Mouse (Mus musculus) thymus, adult 18-20 months (tissue): ENCODE results near the gene Rnf224.
A peak's percentile ranks its signal among the peaks of the same experiment; 100 is the strongest.

Source experiments
- DNase-seq, 2 experiments: peaks; one replicate each; pipeline ENCODE4 v3.0.0; 2022; ENCODE audit warnings: mixed read lengths in 2 of 2

Rnf224 gene

DNA sequence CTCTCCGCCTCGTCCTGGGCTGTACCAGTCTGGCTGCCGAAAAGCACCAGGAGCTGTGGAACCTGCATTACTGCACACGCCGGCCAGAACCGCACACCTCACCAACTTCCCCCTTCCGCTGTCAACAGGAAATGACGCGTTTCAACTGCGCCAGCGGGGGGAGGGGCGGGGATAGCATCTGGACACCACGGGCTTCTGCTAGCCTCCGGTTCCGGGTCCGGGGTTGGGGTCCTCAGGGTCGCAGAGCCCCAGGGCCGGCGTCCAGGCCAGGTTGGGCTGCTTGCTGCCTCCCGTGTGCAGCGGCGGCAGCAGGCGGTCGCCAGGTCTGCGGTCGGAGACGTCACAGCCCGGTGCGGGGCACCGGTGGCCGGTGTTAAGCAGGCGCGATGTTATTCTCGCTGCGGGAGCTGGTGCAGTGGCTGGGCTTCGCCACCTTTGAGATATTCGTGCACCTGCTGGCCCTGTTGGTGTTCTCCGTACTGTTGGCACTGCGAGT, 18.7 kb upstream of the Rnf224 start, which contains the start of gene Tmem203:
Tmem203 (plus strand) TSS at position 156 of the 496 bp plus-strand sequence.
- peak; percentile 64 to 76 for DNase-seq

- DNase-seq: no peak
Measured at GRCm38 (mm10) chr2:25252331-25252730, 15.7 kb upstream of the Rnf224 start.

DNA sequence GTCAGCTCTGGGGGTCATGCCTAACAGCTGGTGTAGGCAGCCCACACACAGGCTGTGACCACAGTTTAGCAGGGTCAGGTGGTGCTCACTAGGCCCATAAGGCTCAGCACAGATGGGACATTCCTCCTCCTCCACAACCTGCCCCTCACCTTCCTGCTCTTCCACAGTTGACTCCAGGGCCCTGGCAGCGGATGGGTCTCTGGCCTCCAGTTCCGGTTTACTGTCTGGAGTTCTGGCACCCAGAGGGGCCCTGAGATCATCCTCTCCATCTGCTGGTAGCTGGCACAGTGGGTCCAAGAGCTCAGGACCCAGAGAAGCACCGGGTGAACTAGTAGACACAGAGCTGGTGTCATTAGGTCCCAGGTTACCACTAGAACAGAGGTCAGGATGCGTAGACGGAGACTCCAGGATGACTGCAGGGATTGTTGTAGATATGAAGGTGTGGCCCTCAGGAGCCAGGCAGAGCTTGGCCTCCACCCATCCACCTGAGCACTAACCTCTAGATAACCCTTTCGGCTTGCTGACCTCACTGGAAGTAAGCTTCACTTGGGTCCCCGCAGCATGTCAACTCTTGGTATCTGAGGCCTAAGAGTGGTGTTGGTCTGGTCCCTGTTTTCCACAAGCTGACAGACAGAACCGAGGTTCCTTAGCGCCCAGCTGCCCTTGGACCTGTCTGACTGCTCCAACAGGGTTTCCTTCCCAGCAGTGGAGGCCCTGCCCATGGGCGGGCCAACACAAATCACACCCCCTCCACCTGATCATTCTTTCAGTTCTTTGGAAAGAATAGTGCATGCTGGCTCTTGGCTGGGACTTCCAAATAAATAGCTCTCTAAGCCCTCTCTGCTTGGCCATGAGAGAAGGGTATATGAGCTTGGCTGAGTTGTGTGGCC, 9.8 kb upstream of the Rnf224 start, which contains the start of gene AL732309.1:
AL732309.1 (minus strand) TSS at position 681 of the 890 bp plus-strand sequence.
- DNase-seq: no peak

GRCm38 (mm10) chr2:25244144-25244543, 7.6 kb upstream of the Rnf224 start:
- DNase-seq: no peak

DNA sequence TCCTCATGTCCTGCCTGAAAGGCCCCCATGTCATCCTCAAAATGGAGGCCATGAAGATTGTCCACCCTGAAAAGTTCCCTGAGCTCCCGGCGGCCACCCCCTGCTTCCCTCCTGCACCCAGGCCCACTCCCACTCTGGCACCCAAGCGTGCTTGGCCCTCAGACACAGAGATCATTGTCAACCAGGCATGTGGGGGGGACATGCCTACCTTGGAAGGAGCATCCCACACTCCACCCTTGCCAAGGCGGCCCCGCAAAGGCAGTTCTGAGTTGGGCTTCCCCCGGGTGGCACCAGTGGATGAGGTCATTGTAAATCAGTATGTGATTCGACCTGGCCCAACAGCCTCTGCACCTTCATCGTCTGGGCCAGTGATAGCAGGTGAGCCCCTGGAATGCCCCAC, 6.8 kb upstream of the Rnf224 start:
- no peak for DNase-seq

DNA sequence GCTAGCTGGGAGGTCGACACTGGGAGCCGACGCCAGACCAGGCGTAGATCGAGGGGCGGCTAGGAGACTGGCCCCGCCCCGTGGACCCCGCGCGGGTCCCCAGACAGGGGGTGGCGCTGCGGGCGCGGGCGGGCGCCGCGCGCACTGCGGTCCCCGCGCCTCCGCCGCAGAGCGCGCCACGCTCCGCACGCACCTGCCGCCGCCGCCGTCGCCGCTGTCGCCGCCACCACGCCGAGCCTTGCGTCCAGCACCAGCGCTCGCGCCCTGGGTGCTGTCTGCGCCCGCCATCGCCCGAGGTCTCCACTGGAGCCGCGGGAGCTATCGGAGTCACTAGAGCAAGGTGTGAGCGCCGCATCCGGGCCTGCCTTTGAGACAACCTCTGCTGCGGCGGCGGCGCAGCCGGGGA, 5.5 kb upstream of the Rnf224 start, which contains the start of the genes Rnf208 and Cysrt1:
Rnf208 (plus strand) TSS at position 155 of the 406 bp plus-strand sequence.
Cysrt1 (minus strand) TSS at position 352 of the 406 bp plus-strand sequence.
- no peak for DNase-seq

GRCm38 (mm10) chr2:25241438-25241775, 4.8 kb upstream of the Rnf224 start:
- DNase-seq: no peak

GRCm38 (mm10) chr2:25240723-25241437, 4.3 kb upstream of the Rnf224 start:
- DNase-seq: peak in 1 of 2 experiments; percentile 27

- no peak for DNase-seq
Measured at GRCm38 (mm10) chr2:25240310-25240709, 3.7 kb upstream of the Rnf224 start.

GRCm38 (mm10) chr2:25239766-25240165, 3.2 kb upstream of the Rnf224 start:
- DNase-seq: no peak

- DNase-seq: no peak
Measured at GRCm38 (mm10) chr2:25238106-25238505, 1.5 kb upstream of the Rnf224 start.

DNA sequence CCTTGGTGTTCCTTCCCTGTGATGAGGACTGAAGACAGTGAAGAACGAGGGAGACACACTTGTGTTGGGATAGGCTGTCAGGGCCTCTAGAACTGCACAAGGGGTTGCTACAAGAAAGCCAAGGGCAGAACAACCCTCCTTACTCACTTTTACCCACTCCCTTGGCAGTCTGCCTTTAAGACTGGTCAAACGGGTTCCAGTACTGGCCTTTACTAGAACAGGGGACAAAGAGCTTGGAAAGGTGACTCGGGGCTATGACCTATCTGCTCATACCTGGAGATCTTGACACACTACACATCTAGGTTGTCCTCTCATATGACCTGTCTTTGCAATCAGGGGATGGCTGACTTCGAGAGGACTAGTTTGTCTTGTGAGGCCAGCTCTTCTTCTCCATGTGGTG, 935 bp upstream of the Rnf224 start:
- no peak for DNase-seq

- DNase-seq: no peak
Measured at GRCm38 (mm10) chr2:25234551-25235220, 1.9 kb downstream of the Rnf224 start.

GRCm38 (mm10) chr2:25234050-25234449, 2.5 kb downstream of the Rnf224 start, which contains the start of gene Slc34a3:
TSS of gene Slc34a3 (minus strand) at chr2:25234364.
- DNase-seq: no peak

GRCm38 (mm10) chr2:25233421-25233820, 3.2 kb downstream of the Rnf224 start:
- no peak for DNase-seq

DNA sequence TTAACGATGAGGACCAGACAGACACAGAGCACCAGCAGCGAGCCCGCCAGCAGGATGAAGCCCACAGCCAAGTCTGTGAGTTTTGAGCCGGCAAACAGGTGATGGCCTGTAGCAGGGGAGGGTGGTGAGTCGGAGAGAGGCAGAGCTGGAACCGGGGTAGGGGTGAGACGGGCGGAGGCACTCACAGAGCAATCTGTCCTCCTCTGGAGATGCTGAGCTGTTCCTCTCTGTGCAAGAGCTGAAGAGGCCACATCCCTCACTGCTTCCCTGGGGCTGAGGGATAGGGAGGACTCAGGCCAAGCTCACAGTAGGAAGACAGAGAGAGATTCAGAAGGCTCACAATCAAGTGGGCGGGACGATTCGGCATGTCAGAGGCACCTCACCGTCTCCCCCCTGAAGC, 5.5 kb downstream of the Rnf224 start:
- no peak for DNase-seq

DNA sequence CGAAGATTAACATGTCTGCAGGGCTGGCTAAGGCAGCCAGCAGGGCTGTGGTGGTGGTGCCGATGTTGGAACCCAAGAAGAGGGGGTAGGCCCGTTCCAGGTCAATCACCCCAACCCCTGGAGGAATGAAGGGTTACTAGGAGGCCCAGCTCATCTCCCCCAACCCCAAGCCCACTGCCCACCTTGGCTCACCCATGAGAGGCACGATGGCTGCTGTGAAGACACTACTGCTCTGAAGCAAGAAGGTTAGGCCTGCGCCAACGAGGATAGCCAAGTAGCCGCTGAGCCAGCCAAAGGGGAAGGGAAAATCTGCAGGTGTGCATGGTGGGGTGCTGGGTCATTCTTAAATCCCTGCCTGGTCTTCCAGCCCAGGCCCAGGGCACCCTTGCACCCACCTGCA, 6.0 kb downstream of the Rnf224 start:
- DNase-seq: no peak

DNA sequence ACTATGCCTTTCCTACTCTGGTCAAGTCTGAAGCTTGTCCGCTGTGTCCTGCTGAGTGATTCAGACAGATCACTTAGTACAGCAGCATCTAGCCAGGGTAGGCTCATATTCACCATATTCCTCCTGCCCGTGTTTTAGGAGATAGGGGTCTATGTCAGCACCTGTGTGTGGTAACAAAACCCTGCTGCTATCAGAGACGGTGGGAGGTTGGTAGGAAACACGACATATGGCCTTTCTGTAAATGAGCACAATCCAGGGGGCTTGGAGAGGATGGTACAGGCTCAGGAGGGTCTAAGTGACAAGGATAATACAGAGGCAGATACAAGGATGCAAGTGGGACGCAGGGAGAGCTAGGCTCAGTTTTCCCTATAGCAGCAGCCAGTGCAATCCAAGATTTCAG, 7.0 kb downstream of the Rnf224 start:
- no peak for DNase-seq

GRCm38 (mm10) chr2:25228995-25229530, 7.5 kb downstream of the Rnf224 start:
- no peak for DNase-seq

DNA sequence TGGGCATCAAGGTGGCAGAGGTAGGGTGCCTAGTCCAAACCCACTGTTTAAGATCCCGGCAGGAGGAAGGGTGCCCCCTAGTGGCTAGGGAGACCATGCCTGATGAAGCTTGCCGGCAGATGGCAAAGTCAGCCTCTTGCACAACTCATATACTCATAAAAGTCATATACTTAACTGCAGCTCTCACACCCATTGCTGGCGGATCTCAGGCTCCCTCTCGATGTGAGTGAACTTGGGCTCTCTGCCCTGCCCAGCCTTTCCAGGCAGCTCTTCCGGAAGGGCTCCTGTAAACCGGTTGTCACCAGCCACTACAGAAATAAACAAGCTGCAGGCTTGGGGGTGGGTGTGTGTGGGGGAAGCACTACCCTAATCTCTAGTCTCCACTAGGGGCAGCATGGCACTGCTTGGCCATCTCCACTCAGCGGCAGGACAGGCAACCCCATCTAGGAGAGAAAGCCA, 8.1 kb downstream of the Rnf224 start:
- peak; percentile 70 to 76 for DNase-seq

DNA sequence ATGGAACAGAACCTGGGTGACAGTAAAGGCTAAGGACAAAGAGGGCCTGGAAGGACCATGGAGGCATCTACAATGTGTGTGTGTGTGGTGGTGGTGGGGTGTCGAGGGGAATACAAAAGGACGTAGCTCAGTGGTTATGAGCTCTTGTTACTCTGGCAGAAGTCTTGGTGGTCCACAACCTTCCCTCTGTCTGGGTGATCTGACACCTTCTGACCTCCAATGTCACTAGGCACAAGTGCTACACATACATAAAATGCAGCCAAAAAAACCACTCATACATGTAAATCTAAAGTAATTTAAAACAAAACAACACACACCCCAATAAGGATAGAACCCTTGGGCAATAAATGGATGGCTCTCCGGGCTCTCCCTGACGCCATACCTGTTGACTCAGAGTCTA, 9.2 kb downstream of the Rnf224 start:
- no peak for DNase-seq

- DNase-seq: no peak
Measured at GRCm38 (mm10) chr2:25226864-25227263, 9.7 kb downstream of the Rnf224 start.
